Mouse (Mus musculus) adrenal gland, postnatal 25 days (tissue): ENCODE measurements around the gene Cdk16. TPM values are rescaled to one million over a fixed set of nuclear protein-coding genes. Genes with fewer than 3 reads are reported as not detected.
A peak's percentile ranks its signal among the peaks of the same experiment; 100 is the strongest.

Experiments
- DNase-seq: peaks from one replicate; pipeline ENCODE4 v3.0.0; 2021; ENCODE audit warnings: mixed read lengths
- long read RNA-seq: library from polyadenylated mRNA; stranded (forward); transcript quantifications from one replicate; pipeline ENCODE4 v2.0.0, GENCODE M21; 2021
- total RNA-seq: library from RNA; stranded (reverse); gene quantifications from 2 replicates; pipeline ENCODE4 v1.2.3, GENCODE M21; 2021

Gene Cdk16
- 178 and 179 TPM in 2 replicates for total RNA-seq
- long read RNA-seq, transcript Cdk16-201 (16 exons, 3,120 nt) = major isoform, 16 of 48 reads
- long read RNA-seq, partial matches to known transcripts = 22 of 48 reads
- long read RNA-seq, other reads (novel, unspliced or antisense) = 10 of 48 reads

DNA sequence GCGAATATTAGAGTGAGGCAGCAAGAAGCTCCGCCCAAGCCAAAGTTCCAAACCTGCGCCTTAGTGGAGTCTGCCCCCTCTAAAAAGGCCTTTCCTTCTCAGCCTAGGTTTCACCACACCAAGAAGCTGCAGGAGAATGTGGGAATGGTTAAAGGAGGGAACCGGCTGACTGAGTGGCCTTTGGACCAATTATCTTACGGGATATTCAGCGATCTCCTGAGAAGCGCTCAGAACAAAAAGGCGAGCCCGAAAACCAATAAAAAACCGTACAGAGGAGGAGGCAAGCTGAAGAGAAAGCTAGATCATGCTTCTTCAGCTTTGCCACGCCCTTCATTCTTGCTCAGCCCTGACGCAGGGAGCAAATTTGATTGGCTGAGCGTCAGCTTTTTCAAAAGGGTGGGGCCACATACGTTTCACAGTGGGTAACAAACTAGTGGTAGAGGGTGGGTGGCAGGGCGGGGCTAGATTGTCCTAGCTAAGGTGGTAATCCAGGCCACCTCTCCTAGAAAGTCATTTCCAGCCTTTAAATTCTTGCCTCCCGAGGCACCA is at the start of gene Cdk16:
Gene Cdk16, plus strand, starts transcription at position 436 of the 549 bp plus-strand sequence.
- DNase-seq = peak; percentile 72

GRCm38 (mm10) chrX:20638141-20638540 is 49.6 kb upstream of the Cdk16 start:
- no peak for DNase-seq

DNA sequence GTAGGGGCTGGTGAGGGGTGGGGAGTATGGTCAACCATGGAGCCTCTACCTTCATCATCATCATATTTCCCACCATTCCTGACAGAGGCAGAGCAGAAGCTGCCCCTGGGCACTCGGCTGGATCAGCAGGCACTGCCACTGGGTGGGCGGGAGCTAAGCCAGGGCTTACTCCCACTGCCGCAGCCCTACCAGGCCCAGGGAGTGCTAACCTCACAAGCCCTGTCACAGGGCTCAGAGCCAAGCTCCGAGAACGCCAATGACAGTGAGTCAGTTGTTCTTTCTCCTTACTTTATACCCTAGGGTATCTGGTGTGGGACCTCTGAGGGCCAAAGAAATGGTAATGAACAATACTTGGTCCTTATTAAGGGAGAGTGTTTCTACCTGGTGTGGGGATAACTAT is 43.0 kb upstream of the Cdk16 start:
- peak; percentile 12 for DNase-seq

- DNase-seq = no peak
Observed at GRCm38 (mm10) chrX:20657593-20657992, 30.2 kb upstream of the Cdk16 start.

DNA sequence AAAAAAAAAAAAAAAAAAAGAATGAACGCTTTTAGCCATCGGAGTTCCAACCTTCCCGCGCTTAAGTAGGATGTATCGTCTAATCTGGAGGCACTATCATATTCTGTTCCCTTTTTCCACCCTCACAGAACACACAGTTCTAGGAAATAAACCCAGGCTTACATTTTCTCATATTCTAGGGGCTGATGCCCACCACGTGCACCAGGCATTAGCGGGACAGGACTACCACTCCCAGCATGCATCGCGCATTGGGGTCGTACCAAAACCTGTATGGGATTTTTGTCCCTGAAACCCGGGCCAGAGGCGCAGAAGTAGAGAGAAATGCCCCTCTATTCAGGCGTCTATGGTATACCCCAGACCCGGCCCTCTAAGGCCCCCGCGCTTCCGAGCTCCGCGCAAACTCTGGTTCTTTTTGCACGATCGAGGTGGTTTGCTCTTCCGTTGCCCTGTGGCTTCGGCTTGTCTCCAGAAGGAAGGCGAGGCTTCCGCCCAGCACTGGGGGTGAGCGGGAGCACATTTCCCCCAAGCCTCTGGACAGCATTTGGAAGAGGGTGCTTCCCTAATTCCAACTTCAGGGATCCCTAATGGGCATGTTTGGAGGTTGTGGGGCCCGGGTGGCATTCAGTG is 29.6 kb upstream of the Cdk16 start, which contains the start of gene Uba1:
Gene Uba1, plus strand, starts transcription at position 301 of the 627 bp plus-strand sequence.
- DNase-seq = peak; percentile 66

DNA sequence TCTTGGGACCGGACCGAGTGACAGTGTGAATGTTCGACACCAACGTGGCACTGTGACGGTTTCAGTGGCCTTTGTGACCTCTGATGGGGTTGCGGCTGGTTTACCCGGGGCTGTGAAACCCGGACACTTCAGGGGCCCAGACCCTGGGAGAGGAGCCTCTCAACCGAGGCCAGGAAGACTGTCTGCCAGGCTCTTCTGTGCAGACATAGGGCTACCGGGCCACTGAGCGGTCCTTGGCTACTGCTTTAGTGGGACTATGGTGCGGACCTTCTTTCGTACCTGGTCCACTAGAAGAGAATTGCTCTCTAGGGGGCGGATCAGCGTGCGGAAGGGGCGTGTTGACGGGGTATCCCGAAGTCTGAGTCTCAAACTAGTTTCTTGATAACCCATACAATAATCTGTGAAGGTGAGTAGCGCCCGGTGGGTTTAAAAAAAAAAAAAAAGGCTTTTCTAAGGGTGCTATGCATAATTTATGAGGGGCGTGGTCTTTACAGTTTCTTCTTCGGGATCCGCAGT is 28.8 kb upstream of the Cdk16 start:
- DNase-seq = no peak

DNA sequence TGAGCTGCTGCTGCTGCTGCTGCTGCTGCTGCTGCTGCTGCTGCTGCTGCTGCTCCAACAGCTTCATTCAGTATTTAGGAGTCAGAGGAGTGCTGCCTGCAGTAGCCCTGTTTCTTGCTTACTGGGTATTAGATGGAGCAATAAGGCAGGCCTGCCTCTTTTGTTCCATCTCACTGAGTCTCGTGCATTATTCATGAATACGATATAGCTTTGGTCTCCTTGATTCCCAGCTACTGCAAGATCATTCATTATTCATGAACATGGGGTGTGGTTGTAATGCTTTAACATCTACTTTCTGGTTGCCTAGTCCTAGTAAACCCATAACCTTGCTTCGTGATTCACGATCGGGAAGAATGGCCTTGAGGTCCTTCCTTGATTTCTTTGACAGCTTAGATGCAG is 25.4 kb upstream of the Cdk16 start:
- no peak for DNase-seq

- DNase-seq = peak; percentile 75
Observed at GRCm38 (mm10) chrX:20662716-20663443, 24.9 kb upstream of the Cdk16 start.

DNA sequence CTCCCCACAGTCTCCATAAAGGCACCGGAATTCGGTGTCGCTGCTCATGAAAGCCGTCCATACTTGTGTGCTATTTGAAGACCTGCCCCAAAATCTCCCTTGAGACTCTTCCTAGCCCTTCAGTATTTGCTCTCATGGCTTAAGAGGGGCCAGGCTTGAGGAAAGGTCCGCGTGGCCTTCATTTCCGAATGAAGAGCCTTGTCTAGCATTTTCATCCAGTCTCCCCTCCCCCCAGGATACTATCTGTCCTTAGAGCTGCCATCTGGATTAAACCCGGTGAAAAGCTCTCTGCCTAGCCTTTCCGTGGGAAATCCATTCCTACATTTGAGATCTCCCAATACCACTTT is 24.3 kb upstream of the Cdk16 start:
- no peak for DNase-seq

- DNase-seq = peak; percentile 81
Observed at GRCm38 (mm10) chrX:20688068-20688547, 354 bp downstream of the Cdk16 start.

GRCm38 (mm10) chrX:20688615-20689014 is 861 bp downstream of the Cdk16 start:
- peak; percentile 53 for DNase-seq

GRCm38 (mm10) chrX:20691566-20691965 is 3.8 kb downstream of the Cdk16 start:
- DNase-seq = no peak

DNA sequence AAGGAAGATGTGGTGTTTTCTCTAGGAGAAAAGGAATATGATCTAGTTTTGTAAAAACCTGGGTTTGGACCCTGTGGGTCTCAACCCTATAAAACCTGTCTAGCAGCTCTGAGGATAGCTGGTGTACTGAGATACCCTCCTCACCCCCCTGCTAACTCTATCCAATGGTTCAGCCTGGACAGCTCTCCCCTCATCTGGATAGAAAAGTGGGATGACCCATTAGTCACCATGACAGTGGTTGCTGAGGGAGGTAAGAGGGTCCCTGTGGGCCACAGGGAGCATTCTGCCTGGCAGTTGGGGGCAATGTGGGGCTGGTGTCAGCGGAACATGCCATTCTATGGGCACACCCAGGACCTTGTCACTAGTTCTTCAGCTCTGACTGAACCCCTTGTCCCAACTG is 4.9 kb downstream of the Cdk16 start:
- no peak for DNase-seq

GRCm38 (mm10) chrX:20695842-20696241 is 8.1 kb downstream of the Cdk16 start:
- DNase-seq = no peak

GRCm38 (mm10) chrX:20703741-20704290 is 16.1 kb downstream of the Cdk16 start, which contains the start of gene Usp11:
Gene Usp11 (plus strand): TSS chrX:20703906.
- no peak for DNase-seq

- peak; percentile 68 for DNase-seq
Observed at GRCm38 (mm10) chrX:20704295-20705082, 16.7 kb downstream of the Cdk16 start.

DNA sequence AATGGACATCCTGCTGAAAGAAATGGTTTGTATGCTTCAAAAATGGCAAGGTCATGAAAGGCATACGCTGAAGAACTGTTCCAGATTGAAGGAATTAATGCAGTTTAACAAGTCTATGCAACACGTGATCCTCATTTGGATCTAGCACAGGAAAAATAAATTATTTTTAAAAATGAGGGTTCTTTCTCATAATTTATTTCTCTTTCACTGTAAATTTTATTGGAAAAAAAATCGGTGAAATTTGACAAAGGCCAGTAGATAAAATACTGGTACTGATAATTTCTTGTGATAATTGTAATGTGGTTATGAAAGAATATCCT is 17.3 kb downstream of the Cdk16 start:
- no peak for DNase-seq

DNA sequence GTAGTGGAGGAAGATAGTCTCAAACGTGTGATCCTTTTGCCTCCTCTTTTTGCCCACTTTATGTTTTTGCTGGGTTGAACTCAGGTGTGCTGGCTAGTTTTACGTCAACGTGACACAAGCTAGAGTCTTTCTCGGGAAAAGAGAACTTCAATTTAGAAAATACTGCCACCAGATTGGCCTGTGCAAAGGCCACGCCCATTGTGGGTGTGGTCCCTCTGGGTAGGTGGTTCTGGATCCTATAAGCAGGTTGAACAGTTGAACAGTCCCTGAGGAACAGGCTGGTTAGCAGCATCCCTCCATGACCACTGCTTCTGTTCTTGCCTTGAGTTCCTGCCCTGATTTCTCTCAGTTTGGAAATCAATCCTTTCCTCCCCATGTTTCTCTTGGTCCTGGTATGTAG is 40.9 kb downstream of the Cdk16 start:
- DNase-seq = no peak

DNA sequence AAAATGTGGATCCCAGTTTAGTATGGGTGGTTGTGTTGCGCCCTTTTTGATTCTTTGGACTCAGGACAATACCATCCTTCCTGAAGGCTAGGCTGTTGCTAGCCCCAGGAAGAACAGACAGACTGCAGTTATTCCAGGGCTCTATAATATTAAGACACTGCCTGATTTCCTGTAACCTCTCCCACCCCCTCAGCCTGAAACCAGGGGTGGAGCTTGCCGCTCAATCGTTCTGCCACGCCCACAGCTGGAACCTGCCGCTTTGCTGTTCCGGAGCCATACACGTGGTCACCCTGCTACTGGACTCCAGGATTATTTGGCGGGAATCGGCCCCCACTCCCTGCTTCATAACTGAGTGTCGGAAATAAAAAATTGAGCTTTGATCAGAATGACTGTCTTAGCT is 42.3 kb downstream of the Cdk16 start:
- DNase-seq = peak; percentile 28

DNA sequence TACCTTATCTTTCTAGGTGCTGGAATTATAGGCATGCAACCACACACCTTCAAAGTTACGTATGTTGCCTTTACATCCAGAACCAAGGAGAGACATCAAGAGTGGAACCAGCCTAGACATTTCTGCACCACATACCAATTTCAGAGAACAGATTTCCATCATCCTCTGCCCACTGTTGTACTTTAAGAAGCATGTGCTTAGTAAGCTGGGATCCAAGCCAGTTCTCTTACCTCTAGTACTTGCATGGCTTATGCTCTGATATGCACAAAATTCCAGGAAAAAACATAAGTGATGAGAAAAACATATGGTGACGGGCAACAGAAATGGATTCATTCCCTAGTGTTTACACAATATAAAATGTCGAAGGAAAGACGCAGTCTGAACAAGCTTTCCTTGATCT is 48.7 kb downstream of the Cdk16 start:
- DNase-seq = no peak

- DNase-seq = no peak
Observed at GRCm38 (mm10) chrX:20748829-20749228, 61.1 kb downstream of the Cdk16 start.
